Mouse (Mus musculus) embryo, embryonic 10.5 days (tissue): ENCODE measurements at regions not wholly inside any gene's neighbourhood (a gene's known extent, or its start where the extent isn't known, plus 50 kb on each side); places are given as distances from the start of the nearest gene placed in this dataset.
"Not testable (repeated sequence)": the region's sequence is repeated elsewhere in the genome, so short reads cannot be mapped to it uniquely, and the experiment has no call there.

Experiments used
- DNase-seq: peaks from one replicate; pipeline ENCODE4 v3.0.0-alpha.2; 2015; ENCODE audit warnings: low spot score

- not testable (repeated sequence) for DNase-seq
Observed at GRCm38 (mm10) chr2:16811401-16812281, 455.5 kb downstream of the Plxdc2 start.

- DNase-seq = no peak
Observed at GRCm38 (mm10) chr2:16820442-16820841, 464.3 kb downstream of the Plxdc2 start.

- DNase-seq = peak; percentile 24
Observed at GRCm38 (mm10) chr2:16824681-16825230, 468.7 kb downstream of the Plxdc2 start.

GRCm38 (mm10) chr2:16827266-16827665, 471.2 kb downstream of the Plxdc2 start:
- DNase-seq = no peak

GRCm38 (mm10) chr2:16835960-16836359, 479.9 kb downstream of the Plxdc2 start:
- no peak for DNase-seq

- DNase-seq = no peak
Observed at GRCm38 (mm10) chr2:16838718-16839117, 482.6 kb downstream of the Plxdc2 start.

- no peak for DNase-seq
Observed at GRCm38 (mm10) chr2:16849916-16850315, 493.8 kb downstream of the Plxdc2 start.

- no peak for DNase-seq
Observed at GRCm38 (mm10) chr2:16860056-16860455, 504.0 kb downstream of the Plxdc2 start.

GRCm38 (mm10) chr2:16866163-16866852, 510.2 kb downstream of the Plxdc2 start:
- no peak for DNase-seq

GRCm38 (mm10) chr2:16892381-16892780, 536.3 kb downstream of the Plxdc2 start:
- DNase-seq = not testable (repeated sequence)

GRCm38 (mm10) chr2:16909246-16910038, 553.3 kb downstream of the Plxdc2 start:
- no peak for DNase-seq

GRCm38 (mm10) chr2:16914633-16915032, 558.5 kb downstream of the Plxdc2 start:
- DNase-seq = peak; percentile 33

- no peak for DNase-seq
Observed at GRCm38 (mm10) chr2:16929974-16930373, 573.9 kb downstream of the Plxdc2 start.

- no peak for DNase-seq
Observed at GRCm38 (mm10) chr2:16959432-16959831, 603.3 kb downstream of the Plxdc2 start.

- DNase-seq = peak; percentile 54
Observed at GRCm38 (mm10) chr2:16977380-16977779, 621.3 kb downstream of the Plxdc2 start.

- no peak for DNase-seq
Observed at GRCm38 (mm10) chr2:16982823-16983222, 626.7 kb downstream of the Plxdc2 start.

GRCm38 (mm10) chr2:16983583-16984221, 627.6 kb downstream of the Plxdc2 start:
- no peak for DNase-seq
